ENCODE assay signal across 9 mouse cellular contexts in the genomic region with DNA sequence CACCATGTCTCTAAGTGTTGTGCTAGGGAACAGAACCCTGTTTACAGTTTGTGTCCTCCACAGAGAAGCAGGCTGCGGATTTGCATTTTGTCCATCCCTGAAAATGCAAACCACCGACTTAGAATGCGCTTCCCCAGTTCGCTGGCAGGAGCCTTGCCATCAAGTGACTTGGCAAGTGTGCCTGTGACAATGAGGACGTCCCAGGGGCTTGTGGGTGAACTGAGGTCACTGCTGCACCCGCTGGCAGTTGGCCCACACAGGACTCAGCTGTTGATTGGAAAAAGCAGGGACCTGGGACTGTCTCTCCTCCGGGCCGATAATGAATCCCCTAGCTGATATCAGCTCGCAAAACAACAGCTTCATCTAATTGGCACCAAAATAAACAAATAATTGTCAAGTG. TPM values are rescaled to one million over a fixed set of nuclear protein-coding genes. Genes with fewer than 3 reads are reported as not detected.
DNase-seq lines count a peak whose midpoint lies in the region; ATAC-seq lines count a peak whose summit lies in the region.
"Had no signal": no experiment of that assay in that cellular context is flagged by ENCODE, and none has a peak within 500 bp of the region (broad histone marks: within the 10 kb centered on the region; RNA-seq: fewer than 3 reads in every experiment).

No protein-coding gene starts in this region.

- H3K4me3 ChIP-seq in neural tube, embryonic 12.5 days: no peak overlapping the region
- H3K4me3 ChIP-seq in hindbrain, embryonic 13.5 days: no peak overlapping the region

- H3K27me3 ChIP-seq in neural tube, embryonic 12.5 days (replicated peaks): no peaks in the 10 kb centered on the region
- no peaks in the 10 kb centered on the region for H3K27me3 ChIP-seq in hindbrain, embryonic 13.5 days
- H3K27me3 ChIP-seq: Patski had no signal

- H3K4me1 ChIP-seq in neural tube, embryonic 12.5 days: no peaks in the 10 kb centered on the region
- peaks cover 22% of the 10 kb centered on the region for H3K4me1 ChIP-seq in hindbrain, embryonic 13.5 days (replicated peaks)

- H3K9ac ChIP-seq in neural tube, embryonic 12.5 days: 0 out of 2 replicates have a peak overlapping the region, but pooled peaks have one; percentile 21
- H3K9ac ChIP-seq in hindbrain, embryonic 13.5 days: no peak overlapping the region

- ATAC-seq in neural tube, embryonic 12.5 days (ENCODE audit: low FRiP score, low read depth): no peak
- peak; percentile 74 for ATAC-seq in hindbrain, embryonic 13.5 days (ENCODE audit: low FRiP score)
- ATAC-seq in megakaryocyte-erythroid progenitor cell, adult 5-6 weeks (replicated peaks; ENCODE audit: low FRiP score, low TSS enrichment, poor library complexity, severe bottlenecking): no peak
- ATAC-seq: Patski had no signal

- 47% methylated on average over 9 of the region's 9 CpGs for WGBS in neural tube, embryonic 12.5 days
- WGBS in hindbrain, embryonic 13.5 days: 19% methylated on average over 9 of the region's 9 CpGs

- no peaks in the 10 kb centered on the region for H3K9me3 ChIP-seq in neural tube, embryonic 12.5 days
- H3K9me3 ChIP-seq in hindbrain, embryonic 13.5 days: no peaks in the 10 kb centered on the region

- H3K27ac ChIP-seq in neural tube, embryonic 12.5 days: no peak overlapping the region
- H3K27ac ChIP-seq in hindbrain, embryonic 13.5 days: no peak overlapping the region

- no peak overlapping the region for H3K4me2 ChIP-seq in neural tube, embryonic 12.5 days (replicated peaks)
- H3K4me2 ChIP-seq in hindbrain, embryonic 13.5 days: no peak overlapping the region

- no peak for DNase-seq in neural tube, embryonic 10.5 days (ENCODE audit: extremely low spot score, low spot score)
- peak; percentile 51 to 59 for DNase-seq in frontal cortex, postnatal 10 days (ENCODE audit: low spot score in 2 of 2)
- peak; percentile 22 to 59 for DNase-seq in left cerebral cortex, adult 9 months (ENCODE audit: low spot score in 2 of 2)
- peak; percentile 43 for DNase-seq in right cerebral cortex, postnatal 14 days
- DNase-seq in ovary, postnatal 36 days (ENCODE audit: low spot score): no peak

- no peaks in the 10 kb centered on the region for H3K36me3 ChIP-seq in neural tube, embryonic 12.5 days
- H3K36me3 ChIP-seq in hindbrain, embryonic 13.5 days: no peaks in the 10 kb centered on the region

RNA-seq across cellular contexts. Expression of a gene that starts 30.4 kb away (rescaled TPM):
- polyA plus RNA-seq in neural tube, embryonic 12.5 days (2016; fragmentation: Nextera tagmentation; extraction: Ambion mirVana): 2.5 and 2.8 TPM in 2 replicates
- 3.3 and 3.6 TPM in 2 replicates for polyA plus RNA-seq in hindbrain, embryonic 13.5 days (2015; fragmentation: Nextera tagmentation; extraction: Ambion mirVana)
- not detected in 2 replicates for total RNA-seq in megakaryocyte-erythroid progenitor cell, adult 5-6 weeks (2014; fragmentation: Nextera tagmentation)
- total RNA-seq in megakaryocyte-erythroid progenitor cell, adult 5-6 weeks (2017): not detected in 2 replicates

Comparison
In these comparisons a context has a peak if more than half of its experiments do, and no peak if none do; other contexts are left out.
1. DNase-seq: peak in frontal cortex, postnatal 10 days (2 of 2), left cerebral cortex, adult 9 months (2 of 2) and right cerebral cortex, postnatal 14 days (single experiment); none in neural tube, embryonic 10.5 days (single experiment) and ovary, postnatal 36 days (single experiment).